Mouse (Mus musculus): Measurements from ENCODE around the gene Adgrv1. TPM values are rescaled to one million over a fixed set of nuclear protein-coding genes. Genes with fewer than 3 reads are reported as not detected.

Gene Adgrv1
- polyA plus RNA-seq, 1 experiment: not detected

- no peak overlapping the region for H3K27ac ChIP-seq (replicated peaks; ENCODE audit: low read depth, low read length)
- no peak overlapping the region for H3K4me3 ChIP-seq (ENCODE audit: insufficient read depth, low read depth, low read length)
- H3K4me1 ChIP-seq (ENCODE audit: control insufficient read depth, insufficient read depth, insufficient read length, low read length): no peaks in the 10 kb centered on the region
These were observed 465.5 kb downstream of the Adgrv1 start for GRCm38 (mm10) chr13:81167450-81167849.

GRCm38 (mm10) chr13:81159808-81160207 is 473.1 kb downstream of the Adgrv1 start:
- H3K4me3 ChIP-seq (ENCODE audit: insufficient read depth, low read depth, low read length): no peak overlapping the region
- no peaks in the 10 kb centered on the region for H3K4me1 ChIP-seq (ENCODE audit: control insufficient read depth, insufficient read depth, insufficient read length, low read length)
- H3K27ac ChIP-seq (replicated peaks; ENCODE audit: low read depth, low read length): no peak overlapping the region

GRCm38 (mm10) chr13:81155322-81155721 is 477.6 kb downstream of the Adgrv1 start:
- Histone ChIP-seq H3K27ac (replicated peaks; ENCODE audit: low read depth, low read length) (no peak overlapping the region), H3K4me3 (ENCODE audit: insufficient read depth, low read depth, low read length) (no peak overlapping the region), H3K4me1 (ENCODE audit: control insufficient read depth, insufficient read depth, insufficient read length, low read length) (no peaks in the 10 kb centered on the region)

GRCm38 (mm10) chr13:81144434-81144833 is 488.5 kb downstream of the Adgrv1 start:
- Histone ChIP-seq H3K4me3 (ENCODE audit: insufficient read depth, low read depth, low read length) (no peak overlapping the region), H3K4me1 (ENCODE audit: control insufficient read depth, insufficient read depth, insufficient read length, low read length) (no peaks in the 10 kb centered on the region), H3K27ac (replicated peaks; ENCODE audit: low read depth, low read length) (no peak overlapping the region)

- Histone ChIP-seq H3K4me3 (ENCODE audit: insufficient read depth, low read depth, low read length) (no peak overlapping the region), H3K27ac (replicated peaks; ENCODE audit: low read depth, low read length) (no peak overlapping the region), H3K4me1 (ENCODE audit: control insufficient read depth, insufficient read depth, insufficient read length, low read length) (no peaks in the 10 kb centered on the region)
These were observed 490.6 kb downstream of the Adgrv1 start for GRCm38 (mm10) chr13:81142268-81142884.

- peaks cover 12% of the 10 kb centered on the region for H3K4me1 ChIP-seq (ENCODE audit: control insufficient read depth, insufficient read depth, insufficient read length, low read length)
- peak overlapping the region; percentile 79 for H3K27ac ChIP-seq (replicated peaks; ENCODE audit: low read depth, low read length)
- peak overlapping the region; percentile 36; the same call in 1 of the 2 replicates for H3K4me3 ChIP-seq (ENCODE audit: insufficient read depth, low read depth, low read length)
These were observed 496.1 kb downstream of the Adgrv1 start for GRCm38 (mm10) chr13:81136652-81137422.

GRCm38 (mm10) chr13:81135953-81136352 is 497.0 kb downstream of the Adgrv1 start:
- Histone ChIP-seq H3K4me3 (ENCODE audit: insufficient read depth, low read depth, low read length) (no peak overlapping the region), H3K27ac (replicated peaks; ENCODE audit: low read depth, low read length) (peak overlapping the region; percentile 79), H3K4me1 (ENCODE audit: control insufficient read depth, insufficient read depth, insufficient read length, low read length) (peaks cover 19% of the 10 kb centered on the region)

GRCm38 (mm10) chr13:81134412-81134811 is 498.5 kb downstream of the Adgrv1 start:
- Histone ChIP-seq H3K4me1 (ENCODE audit: control insufficient read depth, insufficient read depth, insufficient read length, low read length) (peaks cover 19% of the 10 kb centered on the region), H3K4me3 (ENCODE audit: insufficient read depth, low read depth, low read length) (no peak overlapping the region), H3K27ac (replicated peaks; ENCODE audit: low read depth, low read length) (0 out of 2 replicates have a peak overlapping the region, but pooled peaks have one; percentile 16)

GRCm38 (mm10) chr13:81133336-81133735 is 499.6 kb downstream of the Adgrv1 start:
- Histone ChIP-seq H3K27ac (replicated peaks; ENCODE audit: low read depth, low read length) (peak overlapping the region; percentile 23), H3K4me1 (ENCODE audit: control insufficient read depth, insufficient read depth, insufficient read length, low read length) (peaks cover 19% of the 10 kb centered on the region)

GRCm38 (mm10) chr13:81132691-81133090 is 500.3 kb downstream of the Adgrv1 start:
- Histone ChIP-seq H3K4me3 (ENCODE audit: insufficient read depth, low read depth, low read length) (no peak overlapping the region), H3K4me1 (ENCODE audit: control insufficient read depth, insufficient read depth, insufficient read length, low read length) (peaks cover 19% of the 10 kb centered on the region), H3K27ac (replicated peaks; ENCODE audit: low read depth, low read length) (peak overlapping the region; percentile 27; the same call in 1 of the 2 replicates)

More at GRCm38 (mm10) chr13:81133336-81133735, 499.6 kb downstream of the Adgrv1 start:
- H3K4me3 ChIP-seq (ENCODE audit: insufficient read depth, low read depth, low read length): no peak overlapping the region

- Histone ChIP-seq H3K4me1 (ENCODE audit: control insufficient read depth, insufficient read depth, insufficient read length, low read length) (peaks cover 15% of the 10 kb centered on the region), H3K27ac (replicated peaks; ENCODE audit: low read depth, low read length) (peak overlapping the region; percentile 56), H3K4me3 (ENCODE audit: insufficient read depth, low read depth, low read length) (no peak overlapping the region)
These were observed 501.1 kb downstream of the Adgrv1 start for GRCm38 (mm10) chr13:81131860-81132259.

GRCm38 (mm10) chr13:81130742-81131524 is 502.0 kb downstream of the Adgrv1 start:
- H3K4me3 ChIP-seq (ENCODE audit: insufficient read depth, low read depth, low read length): no peak overlapping the region
- peaks cover 11% of the 10 kb centered on the region for H3K4me1 ChIP-seq (ENCODE audit: control insufficient read depth, insufficient read depth, insufficient read length, low read length)
- no peak overlapping the region for H3K27ac ChIP-seq (replicated peaks; ENCODE audit: low read depth, low read length)

- Histone ChIP-seq H3K4me3 (ENCODE audit: insufficient read depth, low read depth, low read length) (no peak overlapping the region), H3K27ac (replicated peaks; ENCODE audit: low read depth, low read length) (no peak overlapping the region), H3K4me1 (ENCODE audit: control insufficient read depth, insufficient read depth, insufficient read length, low read length) (no peaks in the 10 kb centered on the region)
These were observed 507.1 kb downstream of the Adgrv1 start for GRCm38 (mm10) chr13:81125846-81126245.

GRCm38 (mm10) chr13:81122238-81122637 is 510.7 kb downstream of the Adgrv1 start:
- H3K4me3 ChIP-seq (ENCODE audit: insufficient read depth, low read depth, low read length): no peak overlapping the region
- no peak overlapping the region for H3K27ac ChIP-seq (replicated peaks; ENCODE audit: low read depth, low read length)
- H3K4me1 ChIP-seq (ENCODE audit: control insufficient read depth, insufficient read depth, insufficient read length, low read length): no peaks in the 10 kb centered on the region

GRCm38 (mm10) chr13:81110479-81110878 is 522.5 kb downstream of the Adgrv1 start:
- Histone ChIP-seq H3K4me3 (ENCODE audit: insufficient read depth, low read depth, low read length) (no peak overlapping the region), H3K4me1 (ENCODE audit: control insufficient read depth, insufficient read depth, insufficient read length, low read length) (peaks cover 6% of the 10 kb centered on the region; the same call in 1 of the 2 replicates), H3K27ac (replicated peaks; ENCODE audit: low read depth, low read length) (no peak overlapping the region)

Measured in brown adipose tissue, adult 24 weeks (tissue).